Mouse (Mus musculus): Measurements from ENCODE around the gene Zfp697. TPM values are rescaled to one million over a fixed set of nuclear protein-coding genes. Genes with fewer than 3 reads are reported as not detected.
"Not testable (repeated sequence)": the region's sequence is repeated elsewhere in the genome, so short reads cannot be mapped to it uniquely, and the experiment has no call there.

The Zfp697 gene
- polyA plus RNA-seq, 1 experiment from 2014 or later, result 9.5 TPM

DNA sequence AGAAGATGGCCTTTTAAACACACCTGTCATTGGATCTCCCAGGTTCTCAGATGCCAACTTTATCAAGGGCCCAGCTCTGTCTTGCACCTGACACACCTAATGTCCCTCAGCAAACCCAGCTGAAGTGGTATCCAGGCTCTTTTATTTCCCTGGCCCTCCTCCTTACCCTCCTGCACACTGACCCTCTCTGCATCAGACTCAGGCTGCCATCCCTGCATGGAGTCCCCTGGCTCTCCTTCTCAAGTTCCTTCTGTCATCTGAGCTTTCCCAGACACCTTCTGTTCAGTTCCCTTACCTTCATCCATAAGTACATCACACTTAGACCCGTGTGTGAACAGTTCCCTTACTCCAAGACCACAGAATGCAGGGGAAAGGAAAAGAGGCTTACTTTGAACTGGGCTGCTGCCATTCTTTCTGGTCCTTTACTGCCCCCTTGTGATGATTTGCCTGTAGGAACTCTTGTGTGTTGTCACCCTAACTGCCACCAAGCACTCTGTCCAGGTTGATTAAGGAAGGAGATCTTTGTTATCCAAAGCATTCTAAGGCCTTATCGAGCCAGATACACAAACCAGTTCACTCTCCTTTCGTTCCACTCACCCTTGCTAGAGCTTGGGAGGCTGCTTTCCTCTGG lies 61.0 kb downstream of the Zfp697 start:
- H3K9me3 ChIP-seq (ENCODE audit: control insufficient read depth, low read length); H3K27me3 ChIP-seq (ENCODE audit: control insufficient read depth, insufficient read depth, low read length); H3K4me2 ChIP-seq; H3K4me3 ChIP-seq (ENCODE audit: low read depth, low read length); H3K4me1 ChIP-seq (ENCODE audit: control insufficient read depth, insufficient read depth, low read length); H3K36me3 ChIP-seq (ENCODE audit: control insufficient read depth, insufficient read depth, low read length); H3K27ac ChIP-seq (ENCODE audit: low read depth, low read length); H3K9ac ChIP-seq (ENCODE audit: low read length): not testable (repeated sequence)
- WGBS, result 8% methylated on average over 3 of the region's 3 CpGs
- DNase-seq (ENCODE audit: low spot score, missing footprints) (peak; percentile 69), ATAC-seq (ENCODE audit: low FRiP score) (peak; percentile 64)

DNA sequence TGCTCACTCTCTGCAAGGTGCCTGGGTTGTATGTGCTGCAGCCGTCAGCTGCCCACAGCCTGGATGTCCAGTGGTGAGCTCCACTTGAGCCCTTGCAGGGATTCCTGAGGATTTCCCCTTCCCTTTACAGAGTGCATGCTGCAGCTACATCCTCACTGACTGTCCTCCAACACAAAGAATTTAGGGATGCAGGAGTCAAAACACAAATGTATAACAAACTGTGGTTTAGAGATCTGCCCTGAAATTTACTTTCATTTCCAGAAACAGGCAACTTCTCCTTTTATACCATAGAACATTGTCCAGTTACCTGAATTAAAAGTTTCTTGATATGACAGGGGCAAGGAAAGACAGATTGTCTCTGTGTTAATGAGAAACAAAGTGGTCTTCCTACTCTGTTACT lies 61.7 kb downstream of the Zfp697 start:
- not testable (repeated sequence) for H3K9ac ChIP-seq (ENCODE audit: low read length); H3K4me3 ChIP-seq (ENCODE audit: low read depth, low read length); H3K36me3 ChIP-seq (ENCODE audit: control insufficient read depth, insufficient read depth, low read length); H3K27me3 ChIP-seq (ENCODE audit: control insufficient read depth, insufficient read depth, low read length); H3K4me2 ChIP-seq; ATAC-seq (ENCODE audit: low FRiP score); H3K9me3 ChIP-seq (ENCODE audit: control insufficient read depth, low read length); H3K4me1 ChIP-seq (ENCODE audit: control insufficient read depth, insufficient read depth, low read length); H3K27ac ChIP-seq (ENCODE audit: low read depth, low read length); DNase-seq (ENCODE audit: low spot score, missing footprints)
- 67% methylated on average over 1 of the region's 1 CpGs for WGBS

DNA sequence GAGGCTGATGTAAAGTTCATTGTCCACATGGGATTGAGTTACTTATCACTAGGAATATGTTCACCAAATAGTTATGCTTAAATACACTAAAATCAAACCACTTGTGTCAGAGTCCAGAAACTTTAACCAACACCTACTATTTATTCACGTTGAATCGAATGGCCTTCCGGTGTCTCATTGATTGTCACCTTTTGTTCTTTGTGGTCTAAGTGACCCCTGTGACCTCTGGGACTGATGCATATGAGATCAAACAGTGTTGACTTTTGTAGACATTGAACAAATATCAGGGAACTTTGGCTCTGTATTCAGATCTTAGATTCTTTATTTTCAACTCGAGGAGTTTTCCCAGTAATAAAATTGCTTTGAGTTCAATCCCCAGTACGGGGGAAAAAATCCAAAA lies 71.5 kb downstream of the Zfp697 start:
- not testable (repeated sequence) for H3K36me3 ChIP-seq (ENCODE audit: control insufficient read depth, insufficient read depth, low read length); H3K4me1 ChIP-seq (ENCODE audit: control insufficient read depth, insufficient read depth, low read length); H3K27ac ChIP-seq (ENCODE audit: low read depth, low read length); H3K9me3 ChIP-seq (ENCODE audit: control insufficient read depth, low read length); H3K4me2 ChIP-seq; DNase-seq (ENCODE audit: low spot score, missing footprints); H3K4me3 ChIP-seq (ENCODE audit: low read depth, low read length); ATAC-seq (ENCODE audit: low FRiP score); H3K9ac ChIP-seq (ENCODE audit: low read length); H3K27me3 ChIP-seq (ENCODE audit: control insufficient read depth, insufficient read depth, low read length)
- WGBS, result 56% methylated on average over 5 of the region's 5 CpGs

DNA sequence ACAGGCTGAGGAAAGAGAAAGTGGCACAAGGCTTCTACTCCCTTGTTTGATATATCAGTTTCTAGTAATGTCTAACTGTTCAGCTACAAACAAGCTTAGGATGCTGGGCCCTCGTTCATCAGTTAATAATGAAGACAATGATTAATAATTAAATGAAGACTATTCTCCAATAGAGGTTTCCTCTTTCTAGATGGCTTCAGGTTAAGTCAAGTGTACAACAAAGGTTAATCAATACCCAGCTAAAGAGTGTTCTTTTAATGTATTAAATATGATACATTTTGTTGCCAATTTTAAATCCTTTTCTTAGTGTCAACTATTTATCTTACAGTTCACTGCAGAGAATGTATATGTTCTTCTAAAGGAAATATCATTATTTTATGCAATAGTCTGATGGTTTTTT lies 74.8 kb downstream of the Zfp697 start, which contains the start of gene Gm4450:
TSS of gene Gm4450 (minus strand) at position 101 of the 400 bp plus-strand sequence.
- WGBS, result no CpG with 5 or more reads among the region's 1 CpGs
- ATAC-seq (ENCODE audit: low FRiP score), result not testable (repeated sequence)

DNA sequence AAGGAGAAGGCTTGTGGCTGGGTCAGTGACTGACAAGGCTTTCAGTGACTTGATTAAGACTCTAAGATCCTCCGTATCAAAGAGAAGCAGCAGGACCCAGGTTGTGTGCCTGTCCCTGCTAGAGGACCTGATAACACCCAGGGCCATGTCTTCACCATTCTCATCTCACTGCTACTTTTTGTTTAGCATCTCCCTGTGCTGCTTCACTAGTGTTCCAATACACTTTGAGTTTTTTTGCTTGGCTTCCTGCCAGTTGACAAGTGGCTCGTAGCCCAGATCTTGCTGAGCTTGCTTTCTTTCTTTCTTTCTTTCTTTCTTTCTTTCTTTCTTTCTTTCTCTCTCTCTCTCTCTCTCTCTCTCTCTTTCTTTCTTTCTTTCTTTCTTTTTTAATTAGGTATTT lies 87.1 kb downstream of the Zfp697 start:
- not testable (repeated sequence) for H3K9ac ChIP-seq (ENCODE audit: low read length); H3K27ac ChIP-seq (ENCODE audit: low read depth, low read length); ATAC-seq (ENCODE audit: low FRiP score); H3K4me1 ChIP-seq (ENCODE audit: control insufficient read depth, insufficient read depth, low read length); H3K27me3 ChIP-seq (ENCODE audit: control insufficient read depth, insufficient read depth, low read length); H3K4me2 ChIP-seq; H3K36me3 ChIP-seq (ENCODE audit: control insufficient read depth, insufficient read depth, low read length); H3K4me3 ChIP-seq (ENCODE audit: low read depth, low read length); DNase-seq (ENCODE audit: low spot score, missing footprints); H3K9me3 ChIP-seq (ENCODE audit: control insufficient read depth, low read length)
- 100% methylated on average over 1 of the region's 2 CpGs for WGBS

More for the DNA sequence above, 74.8 kb downstream of the Zfp697 start, which contains the start of gene Gm4450:
- H3K9ac ChIP-seq (ENCODE audit: low read length); H3K4me2 ChIP-seq; H3K9me3 ChIP-seq (ENCODE audit: control insufficient read depth, low read length); H3K27ac ChIP-seq (ENCODE audit: low read depth, low read length); H3K27me3 ChIP-seq (ENCODE audit: control insufficient read depth, insufficient read depth, low read length); DNase-seq (ENCODE audit: low spot score, missing footprints); H3K36me3 ChIP-seq (ENCODE audit: control insufficient read depth, insufficient read depth, low read length); H3K4me3 ChIP-seq (ENCODE audit: low read depth, low read length); H3K4me1 ChIP-seq (ENCODE audit: control insufficient read depth, insufficient read depth, low read length): not testable (repeated sequence)

DNA sequence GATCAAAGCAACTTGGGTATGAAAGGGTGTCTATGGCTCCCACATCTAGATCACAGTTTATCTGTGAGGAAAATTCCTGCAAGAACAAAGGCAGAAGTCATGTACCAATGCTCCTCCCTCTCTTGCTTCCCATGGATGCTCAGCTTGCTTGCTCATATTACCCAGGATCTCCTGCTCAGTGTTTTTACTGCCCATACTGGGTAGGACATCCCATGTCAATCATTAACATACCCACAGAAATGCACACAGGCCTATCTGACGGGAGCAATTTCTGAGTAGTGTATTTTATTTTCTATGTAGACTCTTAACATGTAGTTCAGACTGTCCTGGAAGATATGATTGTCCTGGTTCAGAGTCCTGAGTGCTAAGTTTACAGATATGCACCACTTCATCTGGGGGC lies 88.8 kb downstream of the Zfp697 start:
- ATAC-seq (ENCODE audit: low FRiP score); H3K9me3 ChIP-seq (ENCODE audit: control insufficient read depth, low read length); H3K4me1 ChIP-seq (ENCODE audit: control insufficient read depth, insufficient read depth, low read length); H3K4me3 ChIP-seq (ENCODE audit: low read depth, low read length); H3K9ac ChIP-seq (ENCODE audit: low read length); H3K27me3 ChIP-seq (ENCODE audit: control insufficient read depth, insufficient read depth, low read length); H3K27ac ChIP-seq (ENCODE audit: low read depth, low read length); H3K36me3 ChIP-seq (ENCODE audit: control insufficient read depth, insufficient read depth, low read length); H3K4me2 ChIP-seq; DNase-seq (ENCODE audit: low spot score, missing footprints): not testable (repeated sequence)
- no CpG with 5 or more reads among the region's 1 CpGs for WGBS

DNA sequence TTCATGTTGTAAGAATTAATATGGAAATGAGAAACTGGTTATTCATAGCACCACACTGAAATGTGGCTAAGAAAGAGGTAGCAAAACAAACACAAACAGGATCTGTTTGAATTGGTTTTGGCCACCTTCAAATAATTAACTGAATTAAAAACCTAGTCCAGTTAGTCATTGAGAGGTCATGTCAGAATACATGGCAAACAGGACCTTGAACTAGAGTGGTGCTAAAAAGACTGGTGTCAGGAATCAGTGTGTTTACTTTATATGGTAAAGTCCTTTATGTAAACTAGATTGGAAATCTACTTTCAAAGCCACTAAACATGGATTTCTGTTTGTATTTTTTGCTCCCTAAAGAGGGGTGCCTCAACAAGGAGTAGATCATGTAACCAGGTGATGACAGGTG lies 89.2 kb downstream of the Zfp697 start:
- not testable (repeated sequence) for H3K36me3 ChIP-seq (ENCODE audit: control insufficient read depth, insufficient read depth, low read length); H3K27ac ChIP-seq (ENCODE audit: low read depth, low read length); H3K9ac ChIP-seq (ENCODE audit: low read length); ATAC-seq (ENCODE audit: low FRiP score); H3K27me3 ChIP-seq (ENCODE audit: control insufficient read depth, insufficient read depth, low read length); H3K9me3 ChIP-seq (ENCODE audit: control insufficient read depth, low read length); H3K4me1 ChIP-seq (ENCODE audit: control insufficient read depth, insufficient read depth, low read length); H3K4me2 ChIP-seq; H3K4me3 ChIP-seq (ENCODE audit: low read depth, low read length); DNase-seq (ENCODE audit: low spot score, missing footprints)

DNA sequence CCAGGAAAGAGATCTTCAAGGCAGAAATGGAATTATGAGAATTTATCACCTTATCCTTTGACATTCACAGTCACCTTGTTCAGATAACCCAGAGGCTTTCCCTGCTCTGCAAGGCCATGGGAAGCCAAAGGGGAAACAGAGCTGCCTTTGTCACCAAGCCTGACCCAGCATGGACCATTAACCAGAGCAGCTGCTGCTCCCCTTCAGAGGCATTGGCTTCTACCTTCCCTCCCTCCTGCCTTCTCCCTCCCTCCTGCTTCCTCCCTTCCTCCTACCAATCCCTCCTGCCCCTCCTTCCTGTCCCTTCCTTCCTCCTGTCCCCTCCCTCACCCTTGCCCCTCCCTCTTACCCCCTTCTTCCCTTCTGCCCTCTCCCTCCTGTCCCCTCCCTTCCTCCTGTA lies 111.9 kb downstream of the Zfp697 start:
- H3K4me2 ChIP-seq; ATAC-seq (ENCODE audit: low FRiP score); DNase-seq (ENCODE audit: low spot score, missing footprints); H3K4me1 ChIP-seq (ENCODE audit: control insufficient read depth, insufficient read depth, low read length); H3K9ac ChIP-seq (ENCODE audit: low read length); H3K27ac ChIP-seq (ENCODE audit: low read depth, low read length); H3K9me3 ChIP-seq (ENCODE audit: control insufficient read depth, low read length); H3K4me3 ChIP-seq (ENCODE audit: low read depth, low read length); H3K36me3 ChIP-seq (ENCODE audit: control insufficient read depth, insufficient read depth, low read length); H3K27me3 ChIP-seq (ENCODE audit: control insufficient read depth, insufficient read depth, low read length): not testable (repeated sequence)

DNA sequence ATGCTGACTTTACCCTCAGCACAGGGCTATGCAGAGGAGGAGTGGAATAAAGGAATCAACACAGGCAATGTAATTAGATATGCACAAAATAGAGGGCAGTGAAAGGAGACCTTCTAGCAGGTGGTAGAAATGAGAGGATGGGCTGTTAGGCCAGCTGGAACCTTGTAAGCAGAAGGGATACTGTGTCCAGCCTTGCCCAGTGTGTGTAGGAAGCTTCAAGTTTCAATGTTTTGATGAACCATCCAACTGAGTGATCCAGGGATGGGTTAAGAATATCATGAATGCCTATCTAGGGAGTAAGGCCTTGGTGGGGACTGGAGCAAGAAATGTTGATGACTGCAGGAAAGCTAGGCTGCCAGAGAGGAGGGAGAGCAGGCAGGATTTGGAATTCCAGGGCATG lies 112.8 kb downstream of the Zfp697 start:
- H3K4me1 ChIP-seq (ENCODE audit: control insufficient read depth, insufficient read depth, low read length); H3K27me3 ChIP-seq (ENCODE audit: control insufficient read depth, insufficient read depth, low read length); H3K27ac ChIP-seq (ENCODE audit: low read depth, low read length); H3K9ac ChIP-seq (ENCODE audit: low read length); H3K36me3 ChIP-seq (ENCODE audit: control insufficient read depth, insufficient read depth, low read length); ATAC-seq (ENCODE audit: low FRiP score); DNase-seq (ENCODE audit: low spot score, missing footprints); H3K9me3 ChIP-seq (ENCODE audit: control insufficient read depth, low read length); H3K4me2 ChIP-seq; H3K4me3 ChIP-seq (ENCODE audit: low read depth, low read length): not testable (repeated sequence)

Data from midbrain, embryonic 11.5 days (tissue).